Mouse (Mus musculus) spleen, adult 2 months (tissue): ENCODE measurements at regions not wholly inside any gene's neighbourhood (a gene's known extent, or its start where the extent isn't known, plus 50 kb on each side); places are given as distances from the start of the nearest gene placed in this dataset.

Experiments used
- CTCF ChIP-seq: fragments of 200-500 bp; IDR thresholded peaks from 2 replicates; pipeline ENCODE4 v1.5.1; 2011; ENCODE audit warnings: mild to moderate bottlenecking, inconsistent platforms; ENCODE audit not compliant: insufficient read depth, insufficient read length, insufficient replicate concordance; ENCODE audit errors: extremely low read depth
- POLR2A ChIP-seq: fragments of 200-500 bp; IDR thresholded peaks from 2 replicates; pipeline ENCODE4 v1.6.1; 2011; ENCODE audit warnings: low read depth, low read length, inconsistent platforms

DNA sequence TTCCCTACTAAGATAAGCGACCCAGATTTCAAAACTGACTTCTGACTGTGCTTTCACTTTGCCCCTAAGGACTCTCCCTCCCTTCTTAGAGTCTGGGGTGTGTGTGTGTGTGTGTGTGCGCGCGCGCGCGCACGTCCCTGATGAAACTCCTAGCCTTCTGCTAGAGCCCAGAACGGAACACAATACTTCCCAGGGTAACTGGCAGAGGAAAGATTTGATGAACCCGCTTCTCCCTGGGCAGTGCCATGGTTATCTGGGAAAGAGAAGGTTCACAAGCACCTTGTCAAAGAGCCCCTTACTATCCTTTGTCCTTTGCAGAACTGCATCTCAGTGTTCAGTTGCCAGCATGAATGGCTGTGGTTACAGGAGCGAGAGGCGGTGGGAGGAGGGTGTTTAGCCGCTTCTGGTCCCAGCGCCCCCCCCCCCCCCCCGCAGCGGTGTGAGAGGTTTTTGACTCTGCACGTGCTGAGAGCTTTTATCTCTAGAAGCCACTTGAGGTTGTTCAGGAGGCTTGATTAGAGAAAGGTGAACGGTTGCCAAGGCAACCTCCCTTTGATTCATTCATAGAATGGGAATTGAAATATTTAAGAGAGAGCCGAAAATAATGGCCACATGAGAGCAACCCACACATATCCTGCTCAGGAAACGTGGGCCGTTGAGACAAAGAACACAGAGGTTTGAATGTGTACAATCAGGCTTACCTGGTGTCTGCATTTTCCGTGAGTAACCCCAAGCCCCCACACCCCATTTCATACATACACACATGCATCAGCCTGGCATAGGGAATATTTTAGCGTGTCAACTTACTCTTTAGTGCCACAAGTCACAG is 286.3 kb upstream of the Gm10131 start:
- no peak for TF ChIP-seq POLR2A
- TF ChIP-seq CTCF: no peak
